In the genomic region with DNA sequence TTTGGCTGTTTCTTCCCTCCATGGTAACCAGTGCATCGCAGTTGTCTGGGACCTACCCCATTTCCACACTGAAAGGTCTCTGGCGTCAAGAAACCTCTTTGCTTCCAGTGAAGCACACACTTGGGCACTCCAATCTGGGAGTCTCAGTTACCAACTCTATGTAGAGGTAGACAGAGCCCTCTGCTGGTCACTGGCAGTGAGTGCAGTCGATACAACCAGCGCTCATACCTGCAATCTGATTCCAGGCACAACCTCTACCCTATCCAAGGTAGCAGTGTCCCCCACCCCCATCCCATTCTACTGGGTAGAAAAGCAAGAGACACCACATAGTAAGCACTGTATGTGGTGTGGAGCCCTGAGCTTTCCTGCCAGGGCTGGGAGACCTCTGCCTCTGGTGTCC, we compare ENCODE assay signal across 9 mouse cellular contexts. TPM values are rescaled to one million over a fixed set of nuclear protein-coding genes. Genes with fewer than 3 reads are reported as not detected.
DNase-seq lines count a peak whose midpoint lies in the region; ATAC-seq and TF ChIP-seq lines count a peak whose summit lies in the region.
"Had no signal": no experiment of that assay in that cellular context is flagged by ENCODE, and none has a peak within 500 bp of the region (broad histone marks: within the 10 kb centered on the region; RNA-seq: fewer than 3 reads in every experiment).

No protein-coding gene starts in this region.

- no peak overlapping the region for H3K9ac ChIP-seq in limb, embryonic 13.5 days
- no peak overlapping the region for H3K9ac ChIP-seq in midbrain, postnatal 0 days (replicated peaks; ENCODE audit: low read length, poor library complexity, severe bottlenecking)
- no peak overlapping the region for H3K9ac ChIP-seq in stomach, embryonic 15.5 days
- H3K9ac ChIP-seq: embryonic facial prominence, embryonic 12.5 days had no signal

- H3K27ac ChIP-seq in limb, embryonic 13.5 days = no peak overlapping the region
- H3K27ac ChIP-seq in midbrain, postnatal 0 days (ENCODE audit: low read depth, low read length) = no peak overlapping the region
- no peak overlapping the region for H3K27ac ChIP-seq in stomach, embryonic 15.5 days
- H3K27ac ChIP-seq: embryonic facial prominence, embryonic 12.5 days had no signal

- peak; percentile 94 for TF ChIP-seq CTCF in midbrain, postnatal 0 days (IDR thresholded peaks at IDR 0.05)

- no peaks in the 10 kb centered on the region for H3K9me3 ChIP-seq in limb, embryonic 13.5 days
- H3K9me3 ChIP-seq in midbrain, postnatal 0 days (ENCODE audit: low read length) = no peaks in the 10 kb centered on the region
- H3K9me3 ChIP-seq in stomach, embryonic 15.5 days = no peaks in the 10 kb centered on the region
- H3K9me3 ChIP-seq: embryonic facial prominence, embryonic 12.5 days had no signal

- H3K27me3 ChIP-seq in limb, embryonic 13.5 days = peaks cover 10% of the 10 kb centered on the region; the same call in 1 of the 2 replicates
- H3K27me3 ChIP-seq in midbrain, postnatal 0 days (ENCODE audit: insufficient read depth, low read length) = no peaks in the 10 kb centered on the region
- 0 out of 2 replicates have a peak, but pooled peaks cover 7% of the 10 kb centered on the region for H3K27me3 ChIP-seq in stomach, embryonic 15.5 days (replicated peaks)

- DNase-seq in 3T3-L1 (ENCODE audit: low read depth, low spot score) = peak; percentile 84
- DNase-seq in ZHBTc4 (ENCODE audit: low read depth, low spot score) = peak; percentile 82
- peak; percentile 64 for DNase-seq in gastrocnemius, postnatal 14 days
- DNase-seq in kidney, adult 8-10 months = peak; percentile 28 to 72
- DNase-seq in midbrain, postnatal 0 days (ENCODE audit: low spot score) = peak; percentile 88

- no peaks in the 10 kb centered on the region for H3K36me3 ChIP-seq in limb, embryonic 13.5 days
- H3K36me3 ChIP-seq in midbrain, postnatal 0 days (ENCODE audit: insufficient read depth, low read length) = no peaks in the 10 kb centered on the region
- H3K36me3 ChIP-seq in stomach, embryonic 15.5 days = no peaks in the 10 kb centered on the region
- H3K36me3 ChIP-seq: embryonic facial prominence, embryonic 12.5 days had no signal

- peaks cover 18% of the 10 kb centered on the region for H3K4me1 ChIP-seq in limb, embryonic 13.5 days
- H3K4me1 ChIP-seq in midbrain, postnatal 0 days (ENCODE audit: insufficient read depth, low read length) = no peaks in the 10 kb centered on the region; the same call in 1 of the 2 replicates
- peaks cover 5% of the 10 kb centered on the region; the same call in 1 of the 2 replicates for H3K4me1 ChIP-seq in stomach, embryonic 15.5 days

- no peak overlapping the region for H3K4me3 ChIP-seq in limb, embryonic 13.5 days
- no peak overlapping the region for H3K4me3 ChIP-seq in midbrain, postnatal 0 days (ENCODE audit: low read depth, low read length)
- H3K4me3 ChIP-seq in stomach, embryonic 15.5 days (replicated peaks) = no peak overlapping the region
- H3K4me3 ChIP-seq: embryonic facial prominence, embryonic 12.5 days had no signal

- H3K4me2 ChIP-seq in limb, embryonic 13.5 days (replicated peaks) = no peak overlapping the region
- no peak overlapping the region for H3K4me2 ChIP-seq in midbrain, postnatal 0 days (ENCODE audit: low read depth, low read length, poor library complexity, severe bottlenecking)
- H3K4me2 ChIP-seq in stomach, embryonic 15.5 days = no peak overlapping the region
- H3K4me2 ChIP-seq: embryonic facial prominence, embryonic 12.5 days had no signal

- intact Hi-C loops in gastrocnemius, postnatal 14 days (cut with DNase I; ENCODE audit: low total_unique reads) = loop anchor here (2.0 to 5.0 kb wide), 2 partner anchors 78 to 235 kb away; no protein-coding TSS in a partner anchor

- 9% methylated on average over 4 of the region's 4 CpGs for WGBS in limb, embryonic 13.5 days
- WGBS in midbrain, postnatal 0 days = 6% methylated on average over 4 of the region's 4 CpGs
- WGBS in stomach, embryonic 15.5 days = 8% methylated on average over 4 of the region's 4 CpGs

- peak; percentile 83 for ATAC-seq in common myeloid progenitor, adult 5-6 weeks (replicated peaks; ENCODE audit: low read depth, poor library complexity, severe bottlenecking)
- ATAC-seq in limb, embryonic 13.5 days (ENCODE audit: low FRiP score, low read depth) = peak; percentile 31; the same call in 1 of the 2 replicates
- peak; percentile 39; the same call in 1 of the 2 replicates for ATAC-seq in midbrain, postnatal 0 days (ENCODE audit: low FRiP score)
- ATAC-seq in stomach, embryonic 15.5 days (ENCODE audit: insufficient read depth, low FRiP score, low read depth) = peak; percentile 34; the same call in 1 of the 2 replicates

RNA-seq across cellular contexts. Expression of a gene that starts 3.7 kb away (rescaled TPM):
- not detected in 2 replicates for total RNA-seq in common myeloid progenitor, adult 5-6 weeks (2017)
- 10 to 100 TPM; 12.9 to 13.5 TPM for total RNA-seq in gastrocnemius, postnatal 14 days (2021)
- 0.04 and 0.06 TPM in 2 replicates for polyA plus RNA-seq in limb, embryonic 13.5 days (2015; fragmentation: Nextera tagmentation; extraction: Ambion mirVana)
- 1.9 TPM in 2 replicates for total RNA-seq in midbrain, postnatal 0 days (2014; rRNA removed)
- 0.59 and 0.77 TPM in 2 replicates for polyA plus RNA-seq in midbrain, postnatal 0 days (2015; fragmentation: Nextera tagmentation; extraction: Ambion mirVana)
- 0.05 and 0.10 TPM in 2 replicates for polyA plus RNA-seq in stomach, embryonic 15.5 days (2015; fragmentation: Nextera tagmentation; extraction: Ambion mirVana)

RNA-seq across cellular contexts. Expression of a gene that starts 52.7 kb away (rescaled TPM):
- total RNA-seq in common myeloid progenitor, adult 5-6 weeks (2017) = 41.4 and 47.0 TPM in 2 replicates
- 10 to 100 TPM; 19.6 to 23.9 TPM for total RNA-seq in gastrocnemius, postnatal 14 days (2021)
- 16.7 and 20.0 TPM in 2 replicates for polyA plus RNA-seq in limb, embryonic 13.5 days (2015; fragmentation: Nextera tagmentation; extraction: Ambion mirVana)
- 22.6 and 28.2 TPM in 2 replicates for total RNA-seq in midbrain, postnatal 0 days (2014; rRNA removed)
- polyA plus RNA-seq in midbrain, postnatal 0 days (2015; fragmentation: Nextera tagmentation; extraction: Ambion mirVana) = 17.8 and 20.0 TPM in 2 replicates
- 30.9 and 31.2 TPM in 2 replicates for polyA plus RNA-seq in stomach, embryonic 15.5 days (2015; fragmentation: Nextera tagmentation; extraction: Ambion mirVana)

RNA-seq across cellular contexts. Expression of a gene that starts 53.0 kb away (rescaled TPM):
- 40.1 and 54.3 TPM in 2 replicates for total RNA-seq in common myeloid progenitor, adult 5-6 weeks (2017)
- 10 to 100 TPM; 79.4 to 81.1 TPM for total RNA-seq in gastrocnemius, postnatal 14 days (2021)
- 86.9 and 88.2 TPM in 2 replicates for polyA plus RNA-seq in limb, embryonic 13.5 days (2015; fragmentation: Nextera tagmentation; extraction: Ambion mirVana)
- 45.7 and 52.2 TPM in 2 replicates for total RNA-seq in midbrain, postnatal 0 days (2014; rRNA removed)
- 71.1 and 76.0 TPM in 2 replicates for polyA plus RNA-seq in midbrain, postnatal 0 days (2015; fragmentation: Nextera tagmentation; extraction: Ambion mirVana)
- polyA plus RNA-seq in stomach, embryonic 15.5 days (2015; fragmentation: Nextera tagmentation; extraction: Ambion mirVana) = 91.0 and 92.2 TPM in 2 replicates

Comparison
In these comparisons a context has a peak if more than half of its experiments do, and no peak if none do; other contexts are left out.
1. ATAC-seq: peak in every context shown above with its lines; median percentile 83 in common myeloid progenitor, adult 5-6 weeks; 39 in midbrain, postnatal 0 days; 34 in stomach, embryonic 15.5 days; 31 in limb, embryonic 13.5 days.